Mouse (Mus musculus): ENCODE measurements around the gene Cenpp. TPM values are rescaled to one million over a fixed set of nuclear protein-coding genes. Genes with fewer than 3 reads are reported as not detected.

The Cenpp gene
- polyA plus RNA-seq (2014; fragmentation: Nextera tagmentation; extraction: Ambion mirVana) = 38.3 and 47.1 TPM in 2 replicates

- no peaks in the 10 kb centered on the region for H3K9me3 ChIP-seq (replicated peaks; ENCODE audit: control insufficient read depth, low read length)
- DNase-seq (ENCODE audit: low spot score) (peak; percentile 99), ATAC-seq (replicated peaks; ENCODE audit: insufficient number of reproducible peaks, low FRiP score, low TSS enrichment, low read depth) (peak; percentile 98)
- no peak within 1 kb of the TSS for H3K27ac ChIP-seq (replicated peaks; ENCODE audit: low read depth, low read length)
- H3K4me1 ChIP-seq (ENCODE audit: control insufficient read depth, insufficient read depth, low read length) = no peaks in the 10 kb centered on the region
- H3K4me3 ChIP-seq (ENCODE audit: low read depth, low read length) = peak within 1 kb of the TSS; percentile 78
- H3K36me3 ChIP-seq (replicated peaks; ENCODE audit: control insufficient read depth, insufficient read depth, low read depth, low read length) = no peaks in the 10 kb centered on the region; the same call in 1 of the 2 replicates
- peak within 1 kb of the TSS; percentile 75 for H3K4me2 ChIP-seq (ENCODE audit: low read depth, low read length)
- H3K27me3 ChIP-seq (ENCODE audit: control insufficient read depth, insufficient read depth, low read length) = no peaks in the 10 kb centered on the region
- H3K9ac ChIP-seq (replicated peaks; ENCODE audit: low read length) = peak within 1 kb of the TSS; percentile 67
- under 1% methylated on average over 62 of the region's 68 CpGs for WGBS
Observed at GRCm38 (mm10) chr13:49652481-49653179, at the start of gene Cenpp, which contains the start of gene Nol8. Cenpp (minus strand) TSS chr13:49652785. Nol8 (plus strand) TSS chr13:49653078.

DNA sequence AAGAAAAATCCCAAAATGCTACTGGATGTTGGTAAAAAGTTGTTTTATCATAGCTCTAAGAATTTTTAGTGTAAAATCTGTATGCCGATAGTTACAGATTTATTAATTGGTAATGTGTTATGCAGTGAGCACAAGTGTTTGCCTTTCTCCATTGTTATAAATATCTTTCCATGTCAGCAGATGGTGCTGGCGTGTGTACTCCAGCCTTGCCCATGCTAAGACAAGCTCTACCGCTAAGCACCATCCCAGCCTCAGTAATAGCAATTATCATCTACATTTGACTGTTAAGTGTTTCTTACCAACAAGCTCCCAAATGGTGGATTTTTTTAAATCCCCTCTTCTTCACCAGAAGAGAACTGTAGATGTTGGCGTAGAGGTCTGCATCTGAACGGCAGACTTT, 38.5 kb upstream of the Cenpp start:
- Histone ChIP-seq H3K4me2 (ENCODE audit: low read depth, low read length) (no peak overlapping the region), H3K4me1 (ENCODE audit: control insufficient read depth, insufficient read depth, low read length) (no peaks in the 10 kb centered on the region), H3K9ac (replicated peaks; ENCODE audit: low read length) (no peak overlapping the region), H3K4me3 (ENCODE audit: low read depth, low read length) (no peak overlapping the region), H3K9me3 (replicated peaks; ENCODE audit: control insufficient read depth, low read length) (no peaks in the 10 kb centered on the region), H3K36me3 (replicated peaks; ENCODE audit: control insufficient read depth, insufficient read depth, low read depth, low read length) (no peaks in the 10 kb centered on the region; the same call in none of the 2 replicates), H3K27ac (replicated peaks; ENCODE audit: low read depth, low read length) (no peak overlapping the region), H3K27me3 (ENCODE audit: control insufficient read depth, insufficient read depth, low read length) (no peaks in the 10 kb centered on the region)
- WGBS = 94% methylated on average over 5 of the region's 5 CpGs
- ATAC-seq (replicated peaks; ENCODE audit: insufficient number of reproducible peaks, low FRiP score, low TSS enrichment, low read depth) = no peak
- DNase-seq (ENCODE audit: low spot score) = no peak

DNA sequence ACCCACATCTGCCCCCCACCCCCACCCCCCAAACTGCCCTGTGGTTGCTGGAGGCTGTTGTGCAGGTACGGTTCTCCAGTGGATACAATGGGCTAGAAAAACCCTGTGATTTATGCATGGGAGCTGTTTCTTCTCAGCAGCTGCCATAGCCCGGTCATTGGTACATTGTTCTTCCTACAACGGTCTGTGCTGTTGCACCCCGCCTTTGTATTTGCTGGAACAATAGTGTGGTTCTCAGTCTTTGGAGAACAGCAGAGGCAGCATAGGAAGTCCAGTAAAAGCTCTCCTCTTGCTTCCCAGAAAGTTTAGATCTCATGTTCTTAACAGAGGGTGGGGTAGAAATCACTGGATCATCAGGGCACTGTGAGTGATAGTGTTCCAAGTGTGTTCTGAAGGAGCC, 31.7 kb upstream of the Cenpp start:
- DNase-seq (ENCODE audit: low spot score) = no peak
- no peak for ATAC-seq (replicated peaks; ENCODE audit: insufficient number of reproducible peaks, low FRiP score, low TSS enrichment, low read depth)
- Histone ChIP-seq H3K4me1 (ENCODE audit: control insufficient read depth, insufficient read depth, low read length) (no peaks in the 10 kb centered on the region), H3K27me3 (ENCODE audit: control insufficient read depth, insufficient read depth, low read length) (no peaks in the 10 kb centered on the region), H3K4me2 (ENCODE audit: low read depth, low read length) (no peak overlapping the region), H3K36me3 (replicated peaks; ENCODE audit: control insufficient read depth, insufficient read depth, low read depth, low read length) (no peaks in the 10 kb centered on the region; the same call in none of the 2 replicates), H3K9ac (replicated peaks; ENCODE audit: low read length) (no peak overlapping the region), H3K9me3 (replicated peaks; ENCODE audit: control insufficient read depth, low read length) (no peaks in the 10 kb centered on the region), H3K27ac (replicated peaks; ENCODE audit: low read depth, low read length) (no peak overlapping the region), H3K4me3 (ENCODE audit: low read depth, low read length) (no peak overlapping the region)
- 82% methylated on average over 4 of the region's 4 CpGs for WGBS

GRCm38 (mm10) chr13:49682233-49682846, 29.8 kb upstream of the Cenpp start:
- ATAC-seq (replicated peaks; ENCODE audit: insufficient number of reproducible peaks, low FRiP score, low TSS enrichment, low read depth) (peak; percentile 20; the same call in 1 of the 2 replicates), DNase-seq (ENCODE audit: low spot score) (peak; percentile 1)
- Histone ChIP-seq H3K4me1 (ENCODE audit: control insufficient read depth, insufficient read depth, low read length) (no peaks in the 10 kb centered on the region), H3K4me3 (ENCODE audit: low read depth, low read length) (peak overlapping the region; percentile 84), H3K27me3 (ENCODE audit: control insufficient read depth, insufficient read depth, low read length) (no peaks in the 10 kb centered on the region), H3K9ac (replicated peaks; ENCODE audit: low read length) (peak overlapping the region; percentile 84), H3K9me3 (replicated peaks; ENCODE audit: control insufficient read depth, low read length) (no peaks in the 10 kb centered on the region), H3K27ac (replicated peaks; ENCODE audit: low read depth, low read length) (no peak overlapping the region), H3K4me2 (ENCODE audit: low read depth, low read length) (peak overlapping the region; percentile 80), H3K36me3 (replicated peaks; ENCODE audit: control insufficient read depth, insufficient read depth, low read depth, low read length) (no peaks in the 10 kb centered on the region)
- WGBS = under 1% methylated on average over 20 of the region's 20 CpGs

GRCm38 (mm10) chr13:49681351-49682232, 29.0 kb upstream of the Cenpp start, which contains the start of gene Iars:
Iars (plus strand) TSS chr13:49682100.
- no peaks in the 10 kb centered on the region for H3K27me3 ChIP-seq (ENCODE audit: control insufficient read depth, insufficient read depth, low read length)
- no peaks in the 10 kb centered on the region for H3K36me3 ChIP-seq (replicated peaks; ENCODE audit: control insufficient read depth, insufficient read depth, low read depth, low read length)
- ATAC-seq (replicated peaks; ENCODE audit: insufficient number of reproducible peaks, low FRiP score, low TSS enrichment, low read depth) (peak; percentile 100), DNase-seq (ENCODE audit: low spot score) (peak; percentile 99)
- WGBS = 6% methylated on average over 26 of the region's 26 CpGs
- H3K4me1 ChIP-seq (ENCODE audit: control insufficient read depth, insufficient read depth, low read length) = no peaks in the 10 kb centered on the region
- H3K4me3 ChIP-seq (ENCODE audit: low read depth, low read length) = peak within 1 kb of the TSS; percentile 84
- peak within 1 kb of the TSS; percentile 84 for H3K9ac ChIP-seq (replicated peaks; ENCODE audit: low read length)
- peak within 1 kb of the TSS; percentile 80 for H3K4me2 ChIP-seq (ENCODE audit: low read depth, low read length)
- no peak within 1 kb of the TSS for H3K27ac ChIP-seq (replicated peaks; ENCODE audit: low read depth, low read length)
- no peaks in the 10 kb centered on the region for H3K9me3 ChIP-seq (replicated peaks; ENCODE audit: control insufficient read depth, low read length)

GRCm38 (mm10) chr13:49677793-49678192, 25.2 kb upstream of the Cenpp start:
- 96% methylated on average over 2 of the region's 2 CpGs for WGBS
- H3K9me3 ChIP-seq (replicated peaks; ENCODE audit: control insufficient read depth, low read length) = no peaks in the 10 kb centered on the region
- H3K4me2 ChIP-seq (ENCODE audit: low read depth, low read length) = no peak overlapping the region
- H3K4me1 ChIP-seq (ENCODE audit: control insufficient read depth, insufficient read depth, low read length) = no peaks in the 10 kb centered on the region
- no peaks in the 10 kb centered on the region for H3K36me3 ChIP-seq (replicated peaks; ENCODE audit: control insufficient read depth, insufficient read depth, low read depth, low read length)
- H3K4me3 ChIP-seq (ENCODE audit: low read depth, low read length) = no peak overlapping the region
- ATAC-seq (replicated peaks; ENCODE audit: insufficient number of reproducible peaks, low FRiP score, low TSS enrichment, low read depth) = no peak
- H3K9ac ChIP-seq (replicated peaks; ENCODE audit: low read length) = no peak overlapping the region
- H3K27ac ChIP-seq (replicated peaks; ENCODE audit: low read depth, low read length) = no peak overlapping the region
- no peaks in the 10 kb centered on the region for H3K27me3 ChIP-seq (ENCODE audit: control insufficient read depth, insufficient read depth, low read length)
- DNase-seq (ENCODE audit: low spot score) = no peak

- H3K9me3 ChIP-seq (replicated peaks; ENCODE audit: control insufficient read depth, low read length) = no peaks in the 10 kb centered on the region
- no peak for DNase-seq (ENCODE audit: low spot score)
- H3K36me3 ChIP-seq (replicated peaks; ENCODE audit: control insufficient read depth, insufficient read depth, low read depth, low read length) = no peaks in the 10 kb centered on the region; the same call in 1 of the 2 replicates
- H3K4me3 ChIP-seq (ENCODE audit: low read depth, low read length) = peak overlapping the region; percentile 78
- under 1% methylated on average over 16 of the region's 16 CpGs for WGBS
- peak; percentile 72 for ATAC-seq (replicated peaks; ENCODE audit: insufficient number of reproducible peaks, low FRiP score, low TSS enrichment, low read depth)
- H3K27ac ChIP-seq (replicated peaks; ENCODE audit: low read depth, low read length) = no peak overlapping the region
- no peaks in the 10 kb centered on the region for H3K4me1 ChIP-seq (ENCODE audit: control insufficient read depth, insufficient read depth, low read length)
- H3K4me2 ChIP-seq (ENCODE audit: low read depth, low read length) = peak overlapping the region; percentile 75
- peak overlapping the region; percentile 58 for H3K9ac ChIP-seq (replicated peaks; ENCODE audit: low read length)
- H3K27me3 ChIP-seq (ENCODE audit: control insufficient read depth, insufficient read depth, low read length) = no peaks in the 10 kb centered on the region
Observed at GRCm38 (mm10) chr13:49653180-49653541, 576 bp upstream of the Cenpp start.
